Mouse (Mus musculus) spleen, adult 2 months (tissue): ENCODE data around the gene Gm11077. TPM values are rescaled to one million over a fixed set of nuclear protein-coding genes. Genes with fewer than 3 reads are reported as not detected.

Experiments
- DNase-seq, 2 experiments: peaks; one replicate each; pipeline versions ENCODE4 v3.0.0 to v3.0.0-alpha.2; 2012 to 2021; ENCODE audit warnings: low spot score in 2 of 2, low read depth in 1 of 2
- H3K27ac ChIP-seq: fragments of 200-500 bp; 2 replicates; pipeline ENCODE4 v1.5.1; 2012; ENCODE audit warnings: low read length, inconsistent platforms; ENCODE audit not compliant: insufficient read depth
- H3K27me3 ChIP-seq: fragments of 200-500 bp; 2 replicates; pipeline ENCODE4 v1.6.1; 2012; ENCODE audit warnings: mild to moderate bottlenecking, moderate library complexity, low read length, inconsistent platforms; ENCODE audit not compliant: control insufficient read depth, insufficient read depth
- H3K36me3 ChIP-seq: fragments of 200-500 bp; 2 replicates; pipeline ENCODE4 v1.6.1; 2012; ENCODE audit warnings: mild to moderate bottlenecking, low read length, inconsistent platforms; ENCODE audit not compliant: control insufficient read depth, insufficient read depth
- H3K4me1 ChIP-seq: fragments of 200-500 bp; 2 replicates; pipeline ENCODE4 v1.6.1; 2011; ENCODE audit warnings: inconsistent platforms; ENCODE audit not compliant: control insufficient read depth, insufficient read depth, insufficient read length
- H3K4me3 ChIP-seq: fragments of 200-500 bp; 2 replicates; pipeline ENCODE4 v1.5.1; 2011; ENCODE audit warnings: mild to moderate bottlenecking, inconsistent platforms; ENCODE audit not compliant: insufficient read depth, insufficient read length; ENCODE audit errors: extremely low read depth
- CTCF ChIP-seq: fragments of 200-500 bp; IDR thresholded peaks from 2 replicates; pipeline ENCODE4 v1.5.1; 2011; ENCODE audit warnings: mild to moderate bottlenecking, inconsistent platforms; ENCODE audit not compliant: insufficient read depth, insufficient read length, insufficient replicate concordance; ENCODE audit errors: extremely low read depth
- POLR2A ChIP-seq: fragments of 200-500 bp; IDR thresholded peaks from 2 replicates; pipeline ENCODE4 v1.6.1; 2011; ENCODE audit warnings: low read depth, low read length, inconsistent platforms
- WGBS: fragments of 180-500 bp; shearing (Covaris S2); methylation state at CpG from one replicate; pipeline ENCODE4 v1.1.7; 2018; 5-methylcytosine and 5-hydroxymethylcytosine counted together
- polyA plus RNA-seq: library from polyadenylated mRNA; depleted of rRNA; stranded (reverse); fragments of >200 nt; gene quantifications from 2 replicates; pipeline ENCODE4 v1.2.3, GENCODE M21; 2012; rRNA removed

The Gm11077 gene
- polyA plus RNA-seq, 1 experiment: not detected

- Histone ChIP-seq H3K27ac (no peak overlapping the region), H3K4me3 (no peak overlapping the region), H3K36me3 (no peaks in the 10 kb centered on the region), H3K27me3 (no peaks in the 10 kb centered on the region), H3K4me1 (no peaks in the 10 kb centered on the region)
- TF ChIP-seq POLR2A (no peak), CTCF (no peak)
- no peak for DNase-seq
- 91% methylated on average over 16 of the region's 16 CpGs for WGBS
Measured at GRCm38 (mm10) chr6:140799435-140800040, 70.5 kb downstream of the Gm11077 start.

- no peaks in the 10 kb centered on the region for H3K4me1 ChIP-seq
- no peaks in the 10 kb centered on the region for H3K36me3 ChIP-seq
- TF ChIP-seq POLR2A (no peak), CTCF (no peak)
- H3K4me3 ChIP-seq: no peak overlapping the region
- DNase-seq: no peak
- no peaks in the 10 kb centered on the region for H3K27me3 ChIP-seq
- 88% methylated on average over 4 of the region's 4 CpGs for WGBS
- no peak overlapping the region for H3K27ac ChIP-seq
Measured at GRCm38 (mm10) chr6:140800587-140800986, 71.5 kb downstream of the Gm11077 start.

Other genes with a start within 250 kb of the Gm11077 start
- gene Aebp2, start 106.6 kb upstream of the Gm11077 start, polyA plus RNA-seq: 28.5 and 38.8 TPM in 2 replicates